Mouse (Mus musculus) G1E (cell line): ENCODE measurements at regions not wholly inside any gene's neighbourhood (a gene's known extent, or its start where the extent isn't known, plus 50 kb on each side); places are given as distances from the start of the nearest gene placed in this dataset.

ENCODE experiments used
- ATAC-seq: 2 replicates; pipeline ENCODE4 v1.8.0; 2016; ENCODE audit warnings: mild to moderate bottlenecking; ENCODE audit not compliant: insufficient number of reproducible peaks, poor library complexity, low FRiP score, severe bottlenecking; ENCODE audit errors: extremely low read depth
- DNase-seq: peaks from one replicate; pipeline ENCODE4 v3.0.0; 2012; ENCODE audit warnings: low spot score
- H3K27me3 ChIP-seq: 2 replicates; pipeline ENCODE4 v1.6.1; 2012; ENCODE audit warnings: mild to moderate bottlenecking, low read length, inconsistent platforms; ENCODE audit not compliant: insufficient read depth
- H3K36me3 ChIP-seq: replicated peaks from 2 replicates; pipeline ENCODE3; 2012; ENCODE audit warnings: mild to moderate bottlenecking, inconsistent platforms
- H3K4me1 ChIP-seq: 2 replicates; pipeline ENCODE4 v1.6.1; 2012; ENCODE audit warnings: low read depth, low read length, inconsistent platforms, mixed read lengths; ENCODE audit not compliant: insufficient read depth
- H3K4me3 ChIP-seq: 2 replicates; pipeline ENCODE4 v1.5.1; 2012; ENCODE audit warnings: low read depth, mild to moderate bottlenecking, inconsistent platforms, low read length, moderate library complexity, mixed read lengths
- H3K9me3 ChIP-seq: replicated peaks from 2 replicates; pipeline ENCODE4 v1.6.1; 2012; ENCODE audit warnings: inconsistent platforms
- CTCF ChIP-seq: IDR thresholded peaks from 2 replicates; pipeline ENCODE4 v1.5.1; 2012; ENCODE audit warnings: low read depth, low read length, inconsistent platforms, mixed read lengths
- GATA1 ChIP-seq: IDR thresholded peaks from 2 replicates; pipeline ENCODE4 v1.6.1; 2012; ENCODE audit warnings: borderline replicate concordance, low read length, inconsistent platforms, mixed read lengths
- GATA2 ChIP-seq: IDR thresholded peaks from 2 replicates; pipeline ENCODE4 v1.6.1; 2012; ENCODE audit warnings: low read depth, low read length, inconsistent platforms, borderline replicate concordance
- POLR2AphosphoS5 ChIP-seq: IDR thresholded peaks from 2 replicates; pipeline ENCODE4 v1.6.1; 2012; ENCODE audit warnings: low read depth, low read length, inconsistent platforms; ENCODE audit not compliant: insufficient replicate concordance
- TAL1 ChIP-seq: conservative IDR thresholded peaks from 2 replicates; pipeline ENCODE4 v1.6.1; 2012; ENCODE audit warnings: low read depth, low read length, inconsistent platforms, mixed read lengths

GRCm38 (mm10) chr13:37664116-37664515, 114.1 kb upstream of the Rreb1 start:
- H3K27me3 ChIP-seq: peaks cover 4% of the 10 kb centered on the region; the same call in 1 of the 2 replicates
- H3K9me3 ChIP-seq: no peaks in the 10 kb centered on the region
- DNase-seq (no peak), ATAC-seq (no peak)
- H3K4me3 ChIP-seq: no peak overlapping the region
- H3K36me3 ChIP-seq: no peaks in the 10 kb centered on the region
- H3K4me1 ChIP-seq: no peaks in the 10 kb centered on the region
- TF ChIP-seq GATA2 (no peak), CTCF (no peak), TAL1 (no peak), GATA1 (no peak)

- H3K36me3 ChIP-seq: no peaks in the 10 kb centered on the region
- no peaks in the 10 kb centered on the region for H3K4me1 ChIP-seq
- H3K4me3 ChIP-seq: no peak overlapping the region
- peaks cover 12% of the 10 kb centered on the region for H3K27me3 ChIP-seq
- DNase-seq (no peak), ATAC-seq (no peak)
- no peaks in the 10 kb centered on the region for H3K9me3 ChIP-seq
- TF ChIP-seq GATA2 (no peak), CTCF (no peak), GATA1 (no peak), POLR2AphosphoS5 (no peak), TAL1 (no peak)
Measured at GRCm38 (mm10) chr13:37666207-37667003, 111.8 kb upstream of the Rreb1 start.

- H3K36me3 ChIP-seq: no peaks in the 10 kb centered on the region
- no peak for DNase-seq
- no peak overlapping the region for H3K4me3 ChIP-seq
- no peaks in the 10 kb centered on the region for H3K9me3 ChIP-seq
- H3K27me3 ChIP-seq: peaks cover 12% of the 10 kb centered on the region
- ATAC-seq: no peak
- TF ChIP-seq GATA1: no peak
- no peak for TF ChIP-seq GATA2
- TF ChIP-seq TAL1: no peak
- TF ChIP-seq POLR2AphosphoS5: no peak
- TF ChIP-seq CTCF: no peak
- H3K4me1 ChIP-seq: no peaks in the 10 kb centered on the region
Measured at GRCm38 (mm10) chr13:37667386-37667785, 110.8 kb upstream of the Rreb1 start.

GRCm38 (mm10) chr13:37667871-37668270, 110.3 kb upstream of the Rreb1 start:
- no peaks in the 10 kb centered on the region for H3K4me1 ChIP-seq
- H3K36me3 ChIP-seq: no peaks in the 10 kb centered on the region
- H3K9me3 ChIP-seq: no peaks in the 10 kb centered on the region
- TF ChIP-seq CTCF (no peak), TAL1 (no peak), GATA1 (no peak), POLR2AphosphoS5 (no peak), GATA2 (no peak)
- peaks cover 12% of the 10 kb centered on the region for H3K27me3 ChIP-seq
- no peak overlapping the region for H3K4me3 ChIP-seq
- no peak for DNase-seq
- ATAC-seq: no peak

DNA sequence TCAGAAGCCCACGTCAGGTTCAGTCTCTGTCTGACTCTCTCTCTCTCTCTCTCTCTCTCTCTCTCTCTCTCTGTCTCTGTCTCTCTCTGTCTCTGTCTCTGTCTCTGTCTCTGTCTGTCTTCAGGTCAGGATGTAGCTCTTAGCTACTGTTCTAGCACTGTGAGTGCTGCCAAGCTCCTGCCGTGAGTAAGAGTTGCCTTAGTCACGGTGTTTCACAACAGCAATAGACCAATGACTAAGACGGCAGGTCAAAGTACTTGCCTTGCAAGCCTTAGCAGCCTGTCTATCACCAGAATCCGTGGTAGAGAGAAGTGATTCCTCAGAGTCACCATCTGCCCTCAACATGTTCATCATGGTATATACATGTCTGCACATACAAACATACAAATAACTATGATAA, 107.1 kb upstream of the Rreb1 start:
- DNase-seq (no peak), ATAC-seq (no peak)
- TF ChIP-seq GATA2 (no peak), TAL1 (no peak), POLR2AphosphoS5 (no peak), CTCF (no peak), GATA1 (no peak)
- H3K4me1 ChIP-seq: peaks cover 10% of the 10 kb centered on the region
- H3K4me3 ChIP-seq: no peak overlapping the region
- peaks cover 12% of the 10 kb centered on the region for H3K27me3 ChIP-seq
- H3K36me3 ChIP-seq: no peaks in the 10 kb centered on the region
- H3K9me3 ChIP-seq: no peaks in the 10 kb centered on the region

DNA sequence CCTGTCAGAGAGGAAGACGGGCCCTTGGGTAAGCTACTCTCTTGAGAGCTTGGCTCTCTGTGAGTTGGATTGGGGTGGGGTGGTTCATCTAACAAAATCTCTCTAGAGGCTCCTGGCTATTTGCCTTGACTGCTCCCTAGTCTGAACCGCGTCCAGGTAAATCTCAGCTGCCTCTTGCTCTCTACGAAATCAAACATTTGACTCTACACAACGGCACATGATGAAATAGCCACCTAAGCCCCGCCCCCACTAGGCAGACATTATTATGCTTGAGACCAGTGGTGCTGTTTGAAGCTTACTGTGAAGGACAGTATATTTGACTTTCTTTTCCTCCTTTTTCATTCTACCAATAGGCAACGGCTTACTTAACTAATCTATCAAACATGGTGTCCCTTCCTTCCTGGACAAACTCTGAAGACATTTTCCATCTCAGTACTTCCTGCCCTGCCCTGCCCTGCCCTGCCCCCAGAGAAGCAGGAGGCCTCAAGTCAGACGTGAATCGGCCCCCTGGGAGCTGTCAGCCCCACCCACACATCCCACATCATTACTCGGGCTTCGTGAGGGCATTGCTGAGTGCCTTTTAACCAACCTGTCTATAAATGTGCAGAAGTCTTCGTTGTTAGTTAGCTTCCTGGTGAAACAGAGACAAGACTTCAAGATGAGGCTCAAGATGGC, 103.4 kb upstream of the Rreb1 start:
- ATAC-seq (no peak), DNase-seq (no peak)
- no peak for TF ChIP-seq GATA2
- TF ChIP-seq POLR2AphosphoS5: no peak
- TF ChIP-seq TAL1: no peak
- no peak for TF ChIP-seq CTCF
- TF ChIP-seq GATA1: no peak

More for the DNA sequence above, 103.4 kb upstream of the Rreb1 start:
- H3K9me3 ChIP-seq: no peaks in the 10 kb centered on the region
- H3K36me3 ChIP-seq: no peaks in the 10 kb centered on the region
- H3K4me3 ChIP-seq: no peak overlapping the region; the same call in 1 of the 2 replicates
- peaks cover 10% of the 10 kb centered on the region for H3K4me1 ChIP-seq
- H3K27me3 ChIP-seq: peaks cover 25% of the 10 kb centered on the region
